Mouse (Mus musculus) urinary bladder, adult 18-20 months (tissue): ENCODE measurements at regions not wholly inside any gene's neighbourhood (a gene's known extent, or its start where the extent isn't known, plus 50 kb on each side); places are given as distances from the start of the nearest gene placed in this dataset.

ENCODE experiments used
- DNase-seq, 2 experiments: peaks; one replicate each; pipeline ENCODE4 v3.0.0; 2022; ENCODE audit warnings: low spot score in 2 of 2, mixed read lengths in 2 of 2

GRCm38 (mm10) chrX:129272135-129272534 is 477.4 kb upstream of the Diaph2 start:
- no peak for DNase-seq

DNA sequence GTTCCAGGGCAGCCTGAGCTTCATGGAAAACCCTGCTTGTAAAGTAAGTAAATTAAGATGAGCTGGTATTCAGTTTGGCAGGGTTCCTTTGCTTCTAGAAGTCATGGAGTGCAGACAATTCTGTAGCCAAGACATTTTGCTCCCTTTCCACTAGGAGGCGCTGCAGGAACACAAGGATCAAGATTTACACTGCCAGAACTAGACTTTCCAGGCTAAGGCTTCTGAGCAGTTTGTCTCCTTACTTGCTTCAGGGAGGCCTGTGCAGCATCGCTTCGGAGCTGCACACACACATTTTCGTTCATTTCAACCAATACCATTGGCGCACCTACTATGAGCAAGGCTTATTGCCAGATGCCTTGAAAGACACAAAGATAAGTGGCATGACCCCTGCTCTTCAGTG is 445.6 kb upstream of the Diaph2 start:
- peak; percentile 8 to 11 for DNase-seq

DNA sequence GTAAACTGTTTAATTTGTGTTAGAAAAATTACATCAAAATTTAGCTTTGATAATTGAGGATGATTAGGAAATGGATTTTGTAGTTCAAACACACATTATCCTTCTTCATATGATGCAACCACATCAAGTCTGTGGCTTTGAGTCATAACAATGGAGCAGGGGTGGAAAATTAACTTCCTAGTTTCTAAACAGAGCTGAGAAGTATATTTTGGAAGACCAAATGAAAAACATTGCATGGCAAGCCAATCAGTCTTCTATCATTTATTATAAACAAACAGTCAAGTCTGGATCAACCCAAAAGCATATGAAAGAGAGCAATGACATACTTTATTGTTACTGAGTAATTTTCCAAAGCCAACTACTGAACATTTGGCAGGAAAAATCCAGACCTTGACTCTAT is 440.2 kb upstream of the Diaph2 start:
- DNase-seq: no peak

GRCm38 (mm10) chrX:129329441-129329840 is 420.1 kb upstream of the Diaph2 start:
- DNase-seq: no peak

GRCm38 (mm10) chrX:129332810-129333209 is 416.7 kb upstream of the Diaph2 start:
- no peak for DNase-seq
